Mouse (Mus musculus) stomach, postnatal 0 days (tissue): Measurements from ENCODE around the gene Fam193a. TPM values are rescaled to one million over a fixed set of nuclear protein-coding genes. Genes with fewer than 3 reads are reported as not detected.

Experiments used
- ATAC-seq: fragments of 200-750 bp; cut with Nextera tagmentation; 2 replicates; pipeline ENCODE4 v1.8.0; 2017; ENCODE audit not compliant: low FRiP score, low TSS enrichment
- DNase-seq: peaks from one replicate; pipeline ENCODE4 v3.0.0-alpha.2; 2016; ENCODE audit warnings: low spot score
- H3K27ac ChIP-seq: fragments of 300-500 bp; sonication (generic); replicated peaks from 2 replicates; pipeline ENCODE4 v1.5.1; 2014; ENCODE audit warnings: mild to moderate bottlenecking, control low read depth
- H3K27me3 ChIP-seq: fragments of 300-500 bp; sonication (generic); 2 replicates; pipeline ENCODE4 v1.6.1; 2014; ENCODE audit warnings: low read length; ENCODE audit not compliant: control insufficient read depth, insufficient read depth
- H3K36me3 ChIP-seq: fragments of 300-500 bp; sonication (generic); 2 replicates; pipeline ENCODE4 v1.6.1; 2014; ENCODE audit warnings: low read length, mixed read lengths; ENCODE audit not compliant: control insufficient read depth, insufficient read depth
- H3K4me1 ChIP-seq: fragments of 300-500 bp; sonication (generic); replicated peaks from 2 replicates; pipeline ENCODE4 v1.6.1; 2014; ENCODE audit warnings: antibody characterized with exemption; ENCODE audit not compliant: control insufficient read depth, insufficient read depth
- H3K4me2 ChIP-seq: fragments of 300-500 bp; sonication (generic); replicated peaks from 2 replicates; pipeline ENCODE4 v1.6.1; 2014; ENCODE audit warnings: low read depth, mild to moderate bottlenecking, control low read depth, moderate library complexity
- H3K4me3 ChIP-seq: fragments of 300-500 bp; sonication (generic); 2 replicates; pipeline ENCODE4 v1.5.1; 2014; ENCODE audit warnings: low read depth, low read length, control low read depth
- H3K9ac ChIP-seq: fragments of 300-500 bp; sonication (generic); 2 replicates; pipeline ENCODE4 v1.6.1; 2014; ENCODE audit warnings: mild to moderate bottlenecking, low read length, control low read depth, mixed read lengths
- H3K9me3 ChIP-seq: fragments of 300-500 bp; sonication (generic); 2 replicates; pipeline ENCODE4 v1.6.1; 2016; ENCODE audit warnings: low read length; ENCODE audit not compliant: control insufficient read depth
- CTCF ChIP-seq: IDR thresholded peaks from 2 replicates; pipeline ENCODE4 v1.5.1; 2016; ENCODE audit warnings: antibody characterized with exemption, low read depth, mild to moderate bottlenecking, moderate library complexity
- EP300 ChIP-seq: optimal IDR thresholded peaks from 2 replicates; pipeline ENCODE3; 2016; ENCODE audit warnings: antibody characterized with exemption
- WGBS: fragments of 180-500 bp; shearing (Covaris S2); extraction: QIAGEN DNeasy Blood & Tissue Kit; methylation state at CpG from one replicate; pipeline ENCODE4 v1.1.7; 2014; 5-methylcytosine and 5-hydroxymethylcytosine counted together
- polyA plus RNA-seq: library from polyadenylated mRNA; unstranded; fragments of >200 nt; fragmentation: Nextera tagmentation; extraction: Ambion mirVana; gene quantifications from 2 replicates; pipeline ENCODE4 v1.2.1, GENCODE M21; 2015

Fam193a gene
- polyA plus RNA-seq, 1 experiment from 2014 or later: 3.5 TPM

DNA sequence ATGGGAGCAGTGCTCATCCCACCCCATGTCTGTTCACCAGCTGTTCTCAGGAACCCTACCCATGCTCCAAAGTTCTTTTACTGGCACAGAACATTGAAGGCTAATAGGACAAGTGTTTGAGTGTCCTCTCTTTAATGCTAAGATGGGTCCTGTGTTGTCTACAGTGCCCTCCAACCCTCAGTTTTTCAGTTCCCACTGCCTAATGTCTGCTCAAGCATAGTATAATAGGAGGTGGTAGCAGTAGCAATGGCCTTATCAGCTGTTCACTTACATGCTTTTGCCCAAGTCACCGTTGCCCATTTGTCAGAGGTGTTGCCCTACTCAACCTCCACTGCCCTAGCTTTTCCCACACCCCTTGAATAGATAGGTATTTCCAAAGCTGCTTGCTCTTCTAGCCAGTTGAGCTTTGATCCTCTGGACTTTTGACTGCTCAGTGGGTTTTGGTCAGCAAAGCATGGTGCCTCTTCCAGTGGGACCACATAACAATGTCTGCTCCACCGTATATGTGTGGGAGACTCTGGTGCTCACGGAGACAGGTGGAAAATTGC lies 17.6 kb upstream of the Fam193a start:
- no peak overlapping the region for H3K4me2 ChIP-seq
- DNase-seq: no peak
- H3K4me3 ChIP-seq: no peak overlapping the region
- H3K4me1 ChIP-seq: no peaks in the 10 kb centered on the region
- H3K9me3 ChIP-seq: no peaks in the 10 kb centered on the region
- ATAC-seq: no peak
- H3K27ac ChIP-seq: no peak overlapping the region
- peaks cover 30% of the 10 kb centered on the region for H3K36me3 ChIP-seq
- no peaks in the 10 kb centered on the region for H3K27me3 ChIP-seq
- no peak for TF ChIP-seq EP300
- TF ChIP-seq CTCF: no peak
- 94% methylated on average over 3 of the region's 3 CpGs for WGBS
- H3K9ac ChIP-seq: no peak overlapping the region

DNA sequence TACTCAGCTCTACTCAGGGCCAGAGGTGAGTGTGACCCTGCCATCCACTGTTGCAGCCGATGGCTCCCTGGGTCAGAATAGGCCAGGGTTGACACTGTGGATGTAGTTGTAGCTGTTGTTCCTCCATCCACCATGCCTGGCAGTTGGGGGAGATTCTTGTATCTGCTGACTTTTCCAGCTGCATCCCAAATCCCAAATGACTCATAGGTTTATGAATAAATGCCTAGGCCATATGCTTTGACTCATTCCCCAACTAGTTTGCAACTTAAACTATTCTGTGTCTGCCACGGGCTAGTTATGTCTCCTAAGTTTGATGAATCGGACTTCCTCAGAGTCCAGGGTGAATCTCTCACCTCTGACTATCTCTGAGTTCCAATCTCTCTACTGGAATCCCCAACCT lies 9.5 kb upstream of the Fam193a start:
- no peak for ATAC-seq
- Histone ChIP-seq H3K27ac (no peak overlapping the region), H3K4me2 (no peak overlapping the region), H3K4me1 (no peaks in the 10 kb centered on the region), H3K9me3 (no peaks in the 10 kb centered on the region), H3K9ac (no peak overlapping the region), H3K27me3 (no peaks in the 10 kb centered on the region), H3K36me3 (peaks cover 11% of the 10 kb centered on the region), H3K4me3 (no peak overlapping the region)
- 72% methylated on average over 3 of the region's 3 CpGs for WGBS
- TF ChIP-seq EP300 (no peak), CTCF (no peak)
- no peak for DNase-seq

DNA sequence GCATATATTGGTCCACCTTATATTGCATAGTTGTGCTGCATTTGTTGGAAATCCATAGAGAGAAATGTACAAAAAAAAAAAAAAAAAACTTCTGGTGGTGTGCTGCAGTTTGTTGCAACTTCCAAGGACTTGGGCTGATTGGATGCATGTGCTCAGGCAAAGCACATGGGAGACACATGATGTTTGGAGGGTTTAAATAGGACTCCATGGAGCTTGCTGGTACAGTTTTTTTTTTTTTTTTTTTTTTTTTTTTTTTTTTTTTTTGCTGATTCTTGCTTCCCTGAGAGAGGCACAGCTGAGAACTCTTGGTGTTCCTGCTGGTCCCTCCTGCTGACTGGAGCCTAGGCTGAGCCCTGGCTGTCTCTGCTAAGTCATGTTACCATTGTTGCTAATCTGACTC lies 6.6 kb upstream of the Fam193a start:
- Histone ChIP-seq H3K27ac (no peak overlapping the region), H3K27me3 (no peaks in the 10 kb centered on the region), H3K9me3 (no peaks in the 10 kb centered on the region), H3K4me3 (no peak overlapping the region), H3K4me2 (no peak overlapping the region), H3K9ac (no peak overlapping the region), H3K36me3 (peaks cover 7% of the 10 kb centered on the region), H3K4me1 (no peaks in the 10 kb centered on the region)
- DNase-seq: no peak
- no peak for TF ChIP-seq CTCF
- TF ChIP-seq EP300: no peak
- no peak for ATAC-seq

DNA sequence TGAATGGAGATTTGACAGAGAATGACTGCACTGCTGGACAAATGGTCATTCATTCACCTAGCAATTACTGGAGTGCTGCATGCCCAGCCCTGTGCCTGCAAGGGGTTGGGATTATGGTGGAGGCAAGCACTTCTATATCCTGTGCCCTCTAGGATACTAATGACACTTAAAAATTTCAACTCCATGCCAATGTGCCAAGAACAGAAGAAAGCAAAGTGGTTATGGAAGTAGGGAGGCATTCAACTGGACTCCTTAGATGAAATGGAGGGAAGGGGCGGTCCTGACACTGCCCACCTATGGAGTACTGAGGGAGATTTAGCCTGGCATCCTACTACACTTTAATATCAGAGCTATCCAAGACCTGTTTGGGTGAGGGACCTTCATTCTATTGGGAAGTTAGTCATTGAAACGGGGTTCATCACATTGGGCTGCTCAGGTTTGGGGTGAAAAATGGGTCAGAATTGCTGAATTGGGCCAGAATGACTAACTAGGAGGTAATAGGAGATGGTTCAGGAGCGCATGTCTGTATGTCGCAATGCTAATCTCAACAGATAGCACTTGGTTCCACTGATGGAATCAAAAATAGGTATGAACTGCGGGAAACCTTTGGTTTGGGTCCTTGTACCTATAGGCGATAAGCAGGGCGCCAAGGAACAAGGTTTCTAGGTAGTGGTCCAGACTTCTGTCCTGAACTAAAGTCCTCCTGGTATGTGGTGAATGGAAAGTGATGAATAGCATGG lies 1.0 kb upstream of the Fam193a start:
- Histone ChIP-seq H3K9me3 (no peaks in the 10 kb centered on the region), H3K4me3 (peak overlapping the region; percentile 79), H3K27ac (peak overlapping the region; percentile 56; the same call in 1 of the 2 replicates), H3K4me1 (no peaks in the 10 kb centered on the region; the same call in 1 of the 2 replicates), H3K27me3 (no peaks in the 10 kb centered on the region), H3K36me3 (0 out of 2 replicates have a peak, but pooled peaks cover 2% of the 10 kb centered on the region), H3K4me2 (peak overlapping the region; percentile 75), H3K9ac (peak overlapping the region; percentile 71)
- ATAC-seq (no peak), DNase-seq (no peak)
- 66% methylated on average over 7 of the region's 7 CpGs for WGBS
- no peak for TF ChIP-seq CTCF
- TF ChIP-seq EP300: no peak

DNA sequence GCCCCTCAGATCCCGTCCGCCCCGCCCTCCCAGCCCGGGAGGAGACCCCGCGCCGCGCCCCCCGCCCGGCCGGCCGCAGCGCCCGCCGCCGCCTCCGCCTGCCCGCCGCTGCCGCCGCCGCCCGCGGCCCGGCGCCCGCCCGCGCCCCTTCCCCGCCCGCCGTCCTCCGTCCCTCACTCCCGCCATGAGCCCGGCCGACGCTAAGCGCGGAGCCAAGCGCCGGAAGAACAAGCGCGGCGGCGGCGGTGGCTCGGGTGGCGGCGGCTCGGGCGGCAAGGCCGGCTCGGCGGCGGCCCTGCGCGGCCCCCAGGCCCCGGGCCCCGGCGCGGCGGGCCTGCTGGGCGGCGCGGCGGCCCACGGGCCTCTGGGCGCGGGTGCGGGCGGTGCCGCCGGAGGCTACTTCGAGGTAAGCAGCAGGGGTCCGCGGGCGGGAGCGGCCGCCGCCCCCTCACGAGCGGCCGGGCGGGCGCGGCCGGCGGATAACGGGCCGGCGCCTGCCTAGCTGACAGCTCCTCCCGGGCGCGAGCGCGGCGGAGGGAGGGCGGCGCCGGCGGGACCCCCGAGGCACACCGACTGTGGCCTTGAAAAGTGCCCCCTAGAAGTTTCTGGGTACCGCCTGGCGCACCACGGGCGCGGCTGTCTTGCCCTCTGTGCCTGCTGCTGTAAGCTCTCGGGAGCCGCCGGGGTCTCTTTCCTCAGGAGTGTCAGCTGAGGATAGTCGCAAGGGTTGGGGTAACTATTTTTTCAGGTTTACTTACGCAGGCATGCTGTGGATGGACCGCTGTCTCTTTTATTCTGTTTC lies 490 bp downstream of the Fam193a start:
- Histone ChIP-seq H3K4me1 (no peaks in the 10 kb centered on the region; the same call in 1 of the 2 replicates), H3K9ac (peak overlapping the region; percentile 94), H3K4me3 (peak overlapping the region; percentile 79), H3K36me3 (no peaks in the 10 kb centered on the region), H3K4me2 (peak overlapping the region; percentile 73), H3K27me3 (no peaks in the 10 kb centered on the region), H3K9me3 (no peaks in the 10 kb centered on the region), H3K27ac (peak overlapping the region; percentile 82)
- no peak for TF ChIP-seq EP300
- TF ChIP-seq CTCF: no peak
- DNase-seq: peak; percentile 42
- ATAC-seq: peak; percentile 8; the same call in 1 of the 2 replicates
- WGBS: 1% methylated on average over 40 of the region's 114 CpGs
